Mouse (Mus musculus) ES-Bruce4 (cell line): ENCODE results near the gene Snrpf. TPM values are rescaled to one million over a fixed set of nuclear protein-coding genes. Genes with fewer than 3 reads are reported as not detected.

Experiments
- H3K27ac ChIP-seq: 2 replicates; pipeline ENCODE4 v1.5.1; 2012; ENCODE audit warnings: low read length, inconsistent platforms; ENCODE audit not compliant: insufficient read depth
- H3K27me3 ChIP-seq: 2 replicates; pipeline ENCODE4 v1.6.1; 2012; ENCODE audit warnings: mild to moderate bottlenecking, low read length, inconsistent platforms; ENCODE audit not compliant: control insufficient read depth, poor library complexity, insufficient read depth, severe bottlenecking
- H3K36me3 ChIP-seq: 2 replicates; pipeline ENCODE4 v1.6.1; 2012; ENCODE audit warnings: inconsistent platforms, mild to moderate bottlenecking, low read length, moderate library complexity; ENCODE audit not compliant: control insufficient read depth, poor library complexity, insufficient read depth, severe bottlenecking
- H3K4me1 ChIP-seq: one replicate; pipeline ENCODE4 v1.8.1; 2011; ENCODE audit warnings: low read length; ENCODE audit not compliant: control insufficient read depth, insufficient read depth
- H3K4me3 ChIP-seq: 2 replicates; pipeline ENCODE4 v1.5.1; 2011; ENCODE audit warnings: low read depth, mild to moderate bottlenecking, low read length
- H3K9ac ChIP-seq: 2 replicates; pipeline ENCODE4 v1.6.1; 2012; ENCODE audit warnings: low read depth, mild to moderate bottlenecking, inconsistent platforms; ENCODE audit not compliant: poor library complexity, severe bottlenecking
- H3K9me3 ChIP-seq: replicated peaks from 2 replicates; pipeline ENCODE4 v1.6.1; 2012; ENCODE audit warnings: mild to moderate bottlenecking, low read length, inconsistent platforms; ENCODE audit not compliant: control insufficient read depth, poor library complexity, insufficient read depth, severe bottlenecking
- CTCF ChIP-seq: IDR thresholded peaks from one replicate; pipeline ENCODE4 v1.8.1; 2011; ENCODE audit warnings: low read depth, low read length
- EP300 ChIP-seq: IDR thresholded peaks from 2 replicates; pipeline ENCODE4 v1.6.1; 2011; ENCODE audit warnings: low read depth, low read length; ENCODE audit not compliant: insufficient read depth
- POLR2A ChIP-seq: IDR thresholded peaks from one replicate; pipeline ENCODE4 v1.8.1; 2011; ENCODE audit warnings: low read length; ENCODE audit not compliant: insufficient read depth
- polyA plus RNA-seq: library from polyadenylated mRNA; stranded (reverse); fragments of >200 nt; gene quantifications from 2 replicates; pipeline ENCODE4 v1.2.4, GENCODE M21; 2011; ENCODE audit warnings: low read depth; ENCODE audit not compliant: missing spikeins, insufficient read depth, insufficient read length

Gene Snrpf
- polyA plus RNA-seq, 1 experiment, result 73.2 TPM

DNA sequence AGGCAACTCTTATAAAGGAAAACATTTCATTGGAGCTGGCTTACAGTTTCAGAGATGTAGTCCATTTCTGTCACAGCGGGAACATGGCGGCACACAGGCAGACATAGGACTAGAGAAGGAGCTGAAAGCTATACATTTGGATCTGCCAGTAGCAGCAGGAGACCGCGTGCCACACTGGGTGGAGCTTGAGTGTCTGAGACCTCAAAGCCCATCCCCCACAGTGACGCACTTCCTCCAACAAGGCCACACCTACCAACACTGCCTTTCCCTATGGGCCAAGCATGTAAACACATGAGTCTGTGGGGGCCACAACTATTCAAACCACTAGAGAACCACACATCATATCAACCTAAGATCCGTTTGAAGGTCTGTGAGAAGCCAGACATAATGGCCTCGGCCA lies 19.7 kb upstream of the Snrpf start:
- no peak for TF ChIP-seq POLR2A
- TF ChIP-seq EP300, result 0 out of 2 replicates have a peak, but pooled peaks have one; percentile 10
- Histone ChIP-seq H3K27me3 (no peaks in the 10 kb centered on the region), H3K4me1 (peaks cover 2% of the 10 kb centered on the region), H3K36me3 (no peaks in the 10 kb centered on the region), H3K4me3 (peak overlapping the region; percentile 40), H3K9ac (no peak overlapping the region), H3K27ac (no peak overlapping the region), H3K9me3 (peaks cover 9% of the 10 kb centered on the region)

DNA sequence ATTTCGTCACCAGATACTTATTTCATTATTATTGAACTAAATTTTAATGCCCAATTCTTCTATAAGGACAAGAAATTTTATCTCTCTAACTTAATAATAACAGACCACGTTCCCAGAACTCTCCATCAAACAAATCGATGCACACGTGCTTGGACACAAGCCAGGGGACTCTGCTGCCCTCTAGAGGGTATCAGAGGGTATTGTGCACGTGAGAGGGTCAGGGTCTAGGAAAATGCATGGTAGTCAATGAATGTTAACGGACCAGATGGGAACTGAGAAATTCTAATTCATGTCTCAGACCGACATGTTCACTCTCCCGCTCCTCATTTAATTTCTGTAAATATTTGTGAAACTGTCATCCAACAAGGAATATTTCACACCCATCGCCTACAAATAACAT lies 18.5 kb upstream of the Snrpf start:
- H3K27ac ChIP-seq, result no peak overlapping the region
- no peak overlapping the region for H3K9ac ChIP-seq
- H3K36me3 ChIP-seq, result no peaks in the 10 kb centered on the region
- H3K9me3 ChIP-seq, result peaks cover 4% of the 10 kb centered on the region; the same call in 1 of the 2 replicates
- H3K4me1 ChIP-seq, result peaks cover 2% of the 10 kb centered on the region
- no peak overlapping the region for H3K4me3 ChIP-seq
- H3K27me3 ChIP-seq, result no peaks in the 10 kb centered on the region
- TF ChIP-seq POLR2A, result no peak
- no peak for TF ChIP-seq EP300
- TF ChIP-seq CTCF, result peak; percentile 82

DNA sequence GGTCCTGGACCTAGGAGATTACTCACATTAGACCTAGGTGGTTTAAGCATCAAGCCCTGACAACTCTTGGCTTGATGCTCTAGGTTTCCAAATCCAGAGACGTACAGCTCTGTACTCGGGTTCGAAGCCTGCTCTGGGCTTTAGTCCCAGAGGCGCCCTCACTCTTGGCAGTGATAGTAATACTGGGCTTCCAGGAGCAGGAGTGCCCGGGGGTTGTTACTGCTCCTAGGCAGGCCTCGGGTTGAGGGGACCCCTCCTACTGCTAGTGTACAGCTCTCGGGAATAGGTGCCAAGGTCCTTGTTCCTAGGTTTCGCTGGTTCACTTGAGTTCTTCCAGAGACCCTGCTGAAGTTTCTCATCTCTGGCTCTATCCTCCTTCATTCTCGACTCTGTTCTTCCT lies 16.8 kb upstream of the Snrpf start:
- no peak overlapping the region for H3K9ac ChIP-seq
- TF ChIP-seq EP300 (no peak), CTCF (no peak), POLR2A (no peak)
- no peaks in the 10 kb centered on the region for H3K27me3 ChIP-seq

DNA sequence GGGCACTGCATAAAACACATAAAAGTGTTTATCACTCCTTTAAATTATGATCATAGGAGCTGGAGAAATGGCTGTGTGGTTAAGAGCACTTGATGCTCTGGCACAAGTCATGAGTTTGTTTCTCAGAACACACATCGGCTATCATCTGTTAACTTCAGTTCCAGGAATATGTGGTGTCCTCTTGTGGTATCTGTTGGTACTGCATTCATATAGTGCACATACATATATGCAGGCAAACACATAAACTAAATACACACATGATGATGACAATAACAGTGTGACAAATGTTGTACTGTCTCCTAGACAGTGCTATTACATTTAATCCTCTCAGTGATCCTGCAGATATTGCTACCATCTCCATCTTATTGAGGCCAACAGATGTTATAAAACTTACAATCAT lies 13.8 kb upstream of the Snrpf start:
- no peak overlapping the region for H3K4me3 ChIP-seq
- H3K27me3 ChIP-seq, result no peaks in the 10 kb centered on the region
- H3K36me3 ChIP-seq, result no peaks in the 10 kb centered on the region
- no peak for TF ChIP-seq EP300
- no peak for TF ChIP-seq CTCF
- TF ChIP-seq POLR2A, result no peak
- H3K9me3 ChIP-seq, result 0 out of 2 replicates have a peak, but pooled peaks cover 5% of the 10 kb centered on the region
- H3K4me1 ChIP-seq, result no peaks in the 10 kb centered on the region
- no peak overlapping the region for H3K9ac ChIP-seq
- H3K27ac ChIP-seq, result no peak overlapping the region

More for the DNA sequence above, 16.8 kb upstream of the Snrpf start:
- H3K4me1 ChIP-seq, result no peaks in the 10 kb centered on the region
- no peak overlapping the region for H3K27ac ChIP-seq
- H3K4me3 ChIP-seq, result no peak overlapping the region
- no peaks in the 10 kb centered on the region for H3K36me3 ChIP-seq
- H3K9me3 ChIP-seq, result 0 out of 2 replicates have a peak, but pooled peaks cover 5% of the 10 kb centered on the region

DNA sequence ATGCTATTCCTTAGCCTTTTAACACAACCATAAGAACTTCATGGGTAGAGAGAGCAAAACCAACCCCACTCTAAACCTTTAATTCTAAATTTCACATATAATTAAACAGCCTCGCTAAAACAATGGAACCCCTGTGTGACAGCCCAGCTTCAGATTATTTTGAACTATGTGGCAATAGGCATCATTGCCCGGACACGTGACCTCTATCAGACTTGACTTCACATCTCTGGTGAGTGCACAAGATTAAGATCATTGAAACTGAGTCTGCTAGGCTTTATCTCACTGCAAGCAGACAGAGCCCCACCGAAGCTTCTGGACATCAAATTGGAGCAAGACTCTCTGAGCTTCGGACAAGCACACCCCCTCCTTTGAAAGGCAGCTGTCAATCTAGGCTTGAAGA lies 12.8 kb upstream of the Snrpf start:
- Histone ChIP-seq H3K4me3 (no peak overlapping the region), H3K27ac (no peak overlapping the region), H3K4me1 (no peaks in the 10 kb centered on the region), H3K9me3 (0 out of 2 replicates have a peak, but pooled peaks cover 5% of the 10 kb centered on the region), H3K27me3 (no peaks in the 10 kb centered on the region), H3K9ac (no peak overlapping the region), H3K36me3 (no peaks in the 10 kb centered on the region)
- TF ChIP-seq EP300 (no peak), POLR2A (no peak), CTCF (no peak)

DNA sequence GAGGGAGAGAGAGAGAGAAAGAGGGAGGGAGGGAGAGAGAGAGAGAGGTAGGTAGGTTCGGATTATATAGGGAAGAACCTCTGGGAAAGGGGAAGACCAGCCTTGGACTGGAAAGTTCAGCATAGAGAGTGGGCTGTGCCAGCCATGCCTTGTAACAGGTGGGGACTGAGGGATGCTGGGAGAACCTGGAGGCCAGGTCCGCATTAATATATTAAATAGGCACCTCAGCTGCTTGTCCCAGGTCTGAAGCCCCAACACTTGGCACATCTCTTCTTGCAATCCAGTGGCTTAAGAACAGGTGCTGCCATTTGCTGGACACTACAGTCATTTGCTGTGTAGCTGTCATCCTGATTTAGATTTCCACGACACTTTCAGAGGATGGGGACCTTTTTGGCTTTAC lies 7.1 kb upstream of the Snrpf start:
- Histone ChIP-seq H3K27me3 (no peaks in the 10 kb centered on the region), H3K4me1 (no peaks in the 10 kb centered on the region), H3K36me3 (no peaks in the 10 kb centered on the region), H3K4me3 (no peak overlapping the region), H3K27ac (no peak overlapping the region), H3K9me3 (no peaks in the 10 kb centered on the region), H3K9ac (no peak overlapping the region)
- TF ChIP-seq POLR2A (no peak), CTCF (no peak), EP300 (no peak)
